Mouse (Mus musculus) left cerebral cortex, adult 2 months (tissue): ENCODE measurements around the gene Zfp518b. TPM values are rescaled to one million over a fixed set of nuclear protein-coding genes. Genes with fewer than 3 reads are reported as not detected.
A peak's percentile ranks its signal among the peaks of the same experiment; 100 is the strongest.

ENCODE experiments used
- DNase-seq, 2 experiments: peaks; one replicate each; pipeline ENCODE4 v3.0.0; 2021 to 2022; ENCODE audit warnings: low spot score in 2 of 2, mixed read lengths in 1 of 2; ENCODE audit errors: extremely low spot score in 1 of 2
- H3K27ac ChIP-seq: fragments of 200-600 bp; 2 replicates; pipeline ENCODE4 v1.8.1; 2022
- H3K4me3 ChIP-seq: fragments of 200-600 bp; 2 replicates; pipeline ENCODE4 v1.8.1; 2022
- CTCF ChIP-seq: fragments of 200-600 bp; IDR thresholded peaks from 2 replicates; pipeline ENCODE4 v1.8.1; 2022; ENCODE audit warnings: antibody characterized with exemption, mild to moderate bottlenecking, moderate library complexity
- intact Hi-C: fragments of 180-260 bp; cut with DNase I; formaldehyde crosslinking; loops from one replicate; pipeline ENCODE4 v1.15.1; 2025
- total RNA-seq, 2 experiments: library from RNA; stranded (reverse); gene quantifications; 2 replicates each; pipeline ENCODE4 v1.2.3; 2021

The Zfp518b gene
- total RNA-seq, 2 experiments from 2014 or later: 12.4 to 14.4 TPM

DNA sequence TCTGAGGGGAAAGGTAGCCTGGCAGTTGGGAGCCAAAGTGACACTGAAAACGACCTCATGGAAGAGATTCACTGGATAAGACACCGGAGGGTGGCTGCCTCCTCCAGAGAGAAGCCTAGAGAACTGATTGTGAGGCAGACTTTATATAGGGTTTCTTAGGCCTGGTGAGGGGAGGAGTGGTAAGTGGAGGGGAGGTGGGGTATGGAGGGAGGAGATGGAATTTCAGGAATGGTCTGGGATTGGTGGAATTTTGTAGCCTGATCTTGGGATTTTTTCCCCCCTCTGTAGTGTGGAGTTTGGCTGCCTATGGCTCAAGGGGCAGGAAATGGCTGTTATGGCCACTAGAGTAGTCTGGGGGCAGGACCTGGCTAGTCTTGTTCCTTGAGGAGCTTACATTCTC lies 56.6 kb downstream of the Zfp518b start:
- no peak for DNase-seq
- no peak for TF ChIP-seq CTCF
- intact Hi-C loops: loop anchor here (5.0 kb wide), 1 partner anchor 151 kb away; no protein-coding TSS in a partner anchor
- Histone ChIP-seq H3K27ac (no peak overlapping the region), H3K4me3 (no peak overlapping the region)

DNA sequence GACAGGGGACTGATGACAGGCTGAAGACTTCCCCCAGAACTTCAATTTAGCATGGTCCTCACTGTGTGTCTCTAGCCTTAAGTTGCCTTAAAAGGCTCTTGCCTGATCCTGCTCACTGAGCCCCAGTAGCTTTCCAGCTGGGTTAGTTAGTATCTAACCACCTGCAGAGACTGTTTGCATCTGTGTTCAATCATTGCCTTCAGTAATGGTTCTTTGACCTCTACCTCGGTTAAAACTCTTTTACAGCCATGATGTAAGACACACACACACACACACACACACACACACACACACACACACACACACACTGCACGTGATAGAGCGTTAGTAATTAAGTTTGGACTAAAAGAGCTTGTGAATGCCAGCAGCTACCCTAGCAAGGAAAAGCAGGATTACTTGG lies 57.7 kb downstream of the Zfp518b start:
- intact Hi-C loops: loop anchor here (5.0 kb wide), 1 partner anchor 150 kb away; no protein-coding TSS in a partner anchor
- H3K4me3 ChIP-seq: no peak overlapping the region
- no peak for TF ChIP-seq CTCF
- DNase-seq: no peak
- no peak overlapping the region for H3K27ac ChIP-seq

DNA sequence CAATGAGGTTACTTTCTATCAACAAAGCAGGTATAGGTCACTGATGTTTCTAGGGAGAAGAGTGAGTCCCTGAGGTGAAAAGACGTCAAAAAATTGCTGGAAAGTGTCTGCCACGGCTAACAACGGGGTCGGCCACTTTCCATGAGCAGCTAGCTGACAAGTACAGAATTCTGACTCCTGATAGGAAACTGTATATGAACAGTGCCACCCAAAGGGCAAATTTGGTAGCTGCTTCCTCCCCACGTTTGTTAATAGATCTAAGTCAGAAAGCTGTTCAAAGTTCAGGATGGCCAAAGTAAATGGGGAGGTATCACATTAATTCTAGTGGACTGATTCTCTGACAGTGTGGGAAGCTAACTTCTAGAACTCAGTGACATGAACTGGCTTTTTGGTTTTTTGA lies 63.8 kb downstream of the Zfp518b start:
- DNase-seq: peak; percentile 47 to 51
- Histone ChIP-seq H3K4me3 (no peak overlapping the region), H3K27ac (no peak overlapping the region)
- peak; percentile 64 for TF ChIP-seq CTCF
- intact Hi-C loops: loop anchor here (1.0 to 5.0 kb wide), 2 partner anchors 40 to 88 kb away; no protein-coding TSS in a partner anchor

DNA sequence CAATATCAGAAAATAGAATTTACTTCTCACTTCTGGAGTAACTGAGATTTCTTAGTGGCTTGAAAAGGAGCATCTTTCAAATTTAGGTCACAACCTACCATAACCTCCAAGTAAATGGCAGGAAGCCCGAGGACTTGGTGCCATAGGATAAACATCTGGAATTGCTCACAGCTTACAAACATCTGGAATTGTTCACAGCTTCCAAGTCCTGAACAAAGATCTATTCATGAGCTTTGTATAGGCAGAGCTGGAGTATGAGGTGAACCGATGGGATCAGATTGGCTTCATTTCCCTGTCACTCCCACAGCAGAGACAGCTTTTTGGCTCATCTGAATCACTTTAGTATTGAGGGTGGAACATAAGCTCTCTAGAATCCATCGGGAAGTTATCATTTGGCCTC lies 65.7 kb downstream of the Zfp518b start:
- H3K4me3 ChIP-seq: no peak overlapping the region
- intact Hi-C loops: no loop called here
- DNase-seq: no peak

More for the DNA sequence above, 65.7 kb downstream of the Zfp518b start:
- no peak for TF ChIP-seq CTCF
- H3K27ac ChIP-seq: no peak overlapping the region

Other genes with a start within 250 kb of the Zfp518b start
- under 1 TPM; 0.37 to 0.95 TPM for gene Slc2a9, start 181.7 kb downstream of the Zfp518b start, total RNA-seq
- gene Wdr1, start 121.6 kb downstream of the Zfp518b start, total RNA-seq: 100 to 1,000 TPM; 149 to 155 TPM
- gene Clnk, start 192.0 kb upstream of the Zfp518b start, total RNA-seq: under 1 TPM; 0.20 to 0.26 TPM